Mouse (Mus musculus) adrenal gland (tissue): ENCODE data around the gene As3mt.

Source experiments
- intact Hi-C: fragments of 180-260 bp; cut with DNase I; formaldehyde crosslinking; loops from one replicate; pipeline ENCODE4 v1.15.1; 2025

Gene As3mt

GRCm38 (mm10) chr19:46744681-46745080, 37.4 kb downstream of the As3mt start:
- intact Hi-C loops = loop anchor here (5.0 kb wide), 1 partner anchor 157 kb away; no protein-coding TSS in a partner anchor

DNA sequence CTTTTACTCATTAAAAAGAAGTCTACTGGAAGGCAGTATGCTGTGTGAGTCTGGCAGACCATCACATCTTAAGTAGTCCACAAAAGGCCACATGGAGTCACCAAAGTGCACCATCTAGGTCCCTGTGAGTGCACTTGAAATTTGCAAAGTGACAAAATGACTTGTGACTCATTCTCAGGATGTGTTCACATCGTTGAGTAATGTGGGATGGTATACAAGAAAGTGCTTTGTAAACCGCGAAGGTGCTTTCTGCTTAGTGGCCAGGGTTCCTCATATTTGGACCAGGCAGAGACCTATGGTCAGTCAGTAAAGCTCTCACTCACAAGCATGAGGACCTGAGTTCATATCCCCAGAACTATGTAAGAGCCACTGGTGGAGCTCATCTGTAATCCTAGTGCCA, 40.5 kb downstream of the As3mt start:
- intact Hi-C loops = no loop called here

- intact Hi-C loops = no loop called here
Measured at GRCm38 (mm10) chr19:46752235-46752634, 45.0 kb downstream of the As3mt start.

DNA sequence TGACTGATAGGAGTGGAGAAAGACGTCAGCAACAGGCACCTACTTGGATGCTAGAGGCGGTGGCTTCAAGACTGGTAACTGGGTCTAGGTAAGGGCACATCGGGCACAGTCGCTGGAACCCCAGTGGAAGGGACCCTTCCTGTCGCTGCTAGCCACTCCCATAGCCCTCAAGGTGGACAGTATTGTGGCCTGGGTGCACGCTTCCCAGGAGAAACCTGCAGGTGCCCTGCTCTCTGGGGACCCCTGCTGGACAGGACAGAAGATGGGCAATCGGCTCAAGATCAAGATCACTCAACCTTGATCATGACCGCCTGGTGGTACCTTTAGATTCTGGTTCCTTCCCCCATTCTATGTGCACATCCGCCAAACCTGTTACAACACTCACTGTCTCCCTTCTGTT, 47.8 kb downstream of the As3mt start:
- intact Hi-C loops = loop anchor here (5.0 kb wide), 1 partner anchor 83 kb away; the partner anchor contains the start of gene Cyp17a1

DNA sequence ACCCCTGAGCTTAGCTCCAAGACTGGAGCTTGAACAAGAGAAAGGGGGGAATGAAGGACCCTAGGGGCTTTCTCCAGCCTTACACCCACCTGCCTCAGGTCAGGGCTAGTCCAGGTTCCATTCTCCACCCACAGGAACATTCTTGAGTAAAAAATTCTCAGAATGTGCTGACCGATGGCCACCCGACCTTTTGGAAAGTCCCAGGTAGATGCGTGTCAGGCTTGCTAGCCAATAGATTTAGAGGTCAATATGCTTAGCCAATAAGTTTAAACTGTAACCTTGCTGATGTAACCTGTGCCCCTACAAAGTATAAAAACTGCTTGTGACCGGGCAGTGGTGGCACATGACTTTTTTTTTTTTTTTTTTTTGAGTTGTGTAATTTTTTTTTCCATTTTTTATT, 49.0 kb downstream of the As3mt start:
- intact Hi-C loops = loop anchor here (5.0 kb wide), 1 partner anchor 84 kb away; the partner anchor contains the start of gene Cyp17a1

DNA sequence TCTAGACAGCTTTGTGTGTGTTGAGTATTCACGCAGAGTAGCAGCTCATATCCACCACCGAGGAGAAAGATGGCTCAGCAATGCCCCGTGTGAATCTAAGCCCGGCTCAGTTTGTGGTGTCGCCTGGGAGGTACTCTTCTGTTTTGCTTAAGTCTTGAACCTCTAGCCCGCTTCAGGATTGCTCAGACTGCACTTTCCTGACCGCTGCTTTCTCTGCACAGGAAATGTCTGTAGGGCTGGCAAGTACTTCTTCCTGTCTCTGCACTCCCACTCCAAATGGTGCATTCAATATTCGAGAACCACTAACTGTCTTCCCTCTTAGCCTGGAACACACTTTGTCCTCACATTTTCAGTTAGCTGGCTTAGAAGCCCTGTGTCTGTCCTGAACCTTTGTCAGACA, 51.8 kb downstream of the As3mt start:
- intact Hi-C loops = loop anchor here (5.0 kb wide), 1 partner anchor 87 kb away; the partner anchor contains the start of gene Cyp17a1

- intact Hi-C loops = loop anchor here (5.0 kb wide), 2 partner anchors 42 to 88 kb away; partner anchors contain the start of gene Cyp17a1
Measured at GRCm38 (mm10) chr19:46759909-46760308, 52.7 kb downstream of the As3mt start.

GRCm38 (mm10) chr19:46760375-46761160, 53.3 kb downstream of the As3mt start:
- intact Hi-C loops = loop anchor here (1.0 to 5.0 kb wide), 3 partner anchors 42 to 231 kb away; no protein-coding TSS in a partner anchor

- intact Hi-C loops = loop anchor here (1.0 to 5.0 kb wide), 3 partner anchors 41 to 230 kb away; no protein-coding TSS in a partner anchor
Measured at GRCm38 (mm10) chr19:46761247-46761946, 54.1 kb downstream of the As3mt start, which contains the start of gene Cnnm2. Gene Cnnm2 (plus strand): TSS chr19:46761596.

DNA sequence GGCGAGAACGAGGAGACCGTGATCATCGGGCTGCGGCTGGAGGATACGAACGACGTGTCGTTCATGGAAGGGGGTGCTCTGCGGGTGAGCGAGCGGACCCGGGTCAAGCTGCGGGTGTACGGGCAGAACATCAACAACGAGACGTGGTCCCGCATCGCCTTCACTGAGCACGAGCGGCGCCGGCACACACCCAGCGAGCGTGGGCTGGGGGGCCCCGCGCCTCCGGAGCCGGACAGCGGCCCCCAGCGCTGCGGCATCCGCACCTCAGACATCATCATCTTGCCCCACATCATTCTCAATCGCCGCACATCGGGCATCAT, 54.7 kb downstream of the As3mt start:
- intact Hi-C loops = loop anchor here (1.0 to 5.0 kb wide), 4 partner anchors 40 to 229 kb away; no protein-coding TSS in a partner anchor

DNA sequence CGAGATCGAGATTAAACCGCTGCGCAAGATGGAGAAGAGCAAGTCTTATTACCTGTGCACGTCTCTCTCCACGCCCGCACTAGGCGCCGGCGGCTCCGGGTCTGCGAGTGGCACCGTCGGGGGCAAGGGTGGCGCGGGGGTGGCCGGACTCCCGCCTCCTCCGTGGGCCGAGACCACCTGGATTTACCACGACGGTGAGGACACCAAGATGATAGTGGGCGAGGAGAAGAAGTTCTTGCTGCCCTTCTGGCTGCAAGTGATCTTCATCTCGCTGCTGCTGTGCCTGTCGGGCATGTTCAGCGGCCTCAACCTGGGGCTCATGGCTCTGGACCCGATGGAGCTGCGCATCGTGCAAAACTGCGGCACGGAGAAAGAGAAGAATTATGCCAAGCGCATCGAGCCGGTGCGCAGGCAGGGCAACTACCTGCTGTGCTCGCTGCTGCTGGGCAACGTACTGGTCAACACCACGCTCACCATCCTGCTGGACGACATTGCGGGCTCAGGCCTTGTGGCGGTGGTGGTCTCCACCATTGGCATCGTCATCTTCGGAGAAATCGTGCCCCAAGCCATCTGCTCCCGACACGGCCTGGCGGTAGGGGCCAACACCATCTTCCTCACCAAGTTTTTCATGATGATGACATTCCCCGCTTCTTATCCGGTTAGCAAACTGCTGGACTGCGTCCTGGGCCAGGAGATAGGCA, 55.2 kb downstream of the As3mt start:
- intact Hi-C loops = loop anchor here (2.0 to 5.0 kb wide), 2 partner anchors 40 to 94 kb away; no protein-coding TSS in a partner anchor

DNA sequence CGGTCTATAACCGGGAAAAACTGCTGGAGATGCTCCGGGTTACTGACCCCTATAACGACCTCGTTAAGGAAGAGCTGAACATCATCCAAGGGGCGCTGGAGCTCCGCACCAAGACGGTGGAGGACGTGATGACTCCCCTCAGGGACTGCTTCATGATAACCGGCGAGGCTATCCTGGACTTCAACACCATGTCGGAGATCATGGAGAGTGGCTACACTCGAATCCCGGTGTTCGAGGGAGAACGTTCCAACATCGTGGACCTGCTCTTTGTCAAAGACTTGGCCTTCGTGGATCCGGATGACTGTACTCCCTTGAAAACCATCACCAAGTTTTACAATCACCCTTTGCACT, 55.7 kb downstream of the As3mt start:
- intact Hi-C loops = loop anchor here (2.0 to 5.0 kb wide), 2 partner anchors 39 to 94 kb away; no protein-coding TSS in a partner anchor

DNA sequence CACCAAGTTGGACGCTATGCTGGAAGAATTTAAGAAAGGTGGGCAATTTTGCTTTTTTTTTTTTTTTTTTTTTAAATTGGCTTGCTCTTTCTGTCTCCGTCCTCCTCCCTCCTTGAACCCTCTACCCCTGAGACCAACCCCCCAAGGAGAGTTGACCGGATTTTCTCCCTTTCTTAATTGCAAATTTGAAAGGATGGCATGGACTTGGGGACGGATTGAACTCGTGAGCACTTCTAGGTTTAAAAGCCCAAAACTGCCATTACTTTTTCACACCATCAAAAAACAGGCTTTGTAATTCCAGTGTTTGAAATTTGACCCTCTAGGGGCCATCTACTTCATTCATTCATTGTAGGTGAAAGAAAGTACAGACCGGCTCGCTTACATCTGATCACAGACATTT, 56.1 kb downstream of the As3mt start:
- intact Hi-C loops = loop anchor here (2.0 to 5.0 kb wide), 2 partner anchors 39 to 93 kb away; no protein-coding TSS in a partner anchor

DNA sequence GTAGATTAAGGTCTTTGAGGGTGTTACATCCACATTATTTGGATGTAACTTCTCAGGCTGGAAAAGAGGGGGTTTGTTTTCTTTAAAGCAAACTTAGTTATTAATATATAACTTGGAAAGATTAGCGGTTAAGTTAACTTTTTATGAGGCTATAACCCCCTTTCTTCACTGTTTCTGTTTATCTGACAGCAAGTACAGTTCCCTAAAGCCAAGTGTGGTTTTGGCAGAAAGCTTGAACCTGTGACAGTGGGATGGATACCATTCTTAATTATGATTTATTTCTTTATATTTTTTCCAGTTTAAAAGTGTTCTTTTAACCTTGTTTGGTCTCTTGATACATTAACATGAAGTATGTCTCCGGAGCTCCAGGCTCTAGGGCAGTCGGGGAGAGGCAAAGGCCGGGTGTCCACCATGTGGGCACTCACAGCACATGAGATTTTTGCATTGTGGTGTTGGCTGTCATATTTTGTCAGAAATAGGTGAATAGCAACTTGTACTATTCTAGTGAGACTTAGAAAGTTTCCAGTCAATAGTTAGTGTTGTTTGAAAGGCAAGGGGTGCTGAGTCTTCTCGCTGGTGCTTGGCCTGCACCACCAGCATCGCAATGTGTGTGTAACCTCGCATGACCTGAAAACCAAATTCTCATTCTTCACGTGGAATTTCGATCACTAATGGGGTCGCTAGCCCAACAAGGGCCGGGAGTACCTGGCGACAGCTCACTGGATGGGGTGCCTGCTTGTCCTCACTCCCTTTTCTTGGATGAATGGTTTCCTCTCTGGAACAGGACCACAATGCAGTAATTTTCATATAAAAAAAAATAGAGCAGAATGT, 56.9 kb downstream of the As3mt start:
- intact Hi-C loops = loop anchor here (2.0 to 5.0 kb wide), 2 partner anchors 38 to 93 kb away; no protein-coding TSS in a partner anchor

- intact Hi-C loops = loop anchor here (5.0 kb wide), 1 partner anchor 38 kb away; no protein-coding TSS in a partner anchor
Measured at GRCm38 (mm10) chr19:46764763-46765117, 57.5 kb downstream of the As3mt start.

- intact Hi-C loops = no loop called here
Measured at GRCm38 (mm10) chr19:46766125-46766524, 58.9 kb downstream of the As3mt start.

DNA sequence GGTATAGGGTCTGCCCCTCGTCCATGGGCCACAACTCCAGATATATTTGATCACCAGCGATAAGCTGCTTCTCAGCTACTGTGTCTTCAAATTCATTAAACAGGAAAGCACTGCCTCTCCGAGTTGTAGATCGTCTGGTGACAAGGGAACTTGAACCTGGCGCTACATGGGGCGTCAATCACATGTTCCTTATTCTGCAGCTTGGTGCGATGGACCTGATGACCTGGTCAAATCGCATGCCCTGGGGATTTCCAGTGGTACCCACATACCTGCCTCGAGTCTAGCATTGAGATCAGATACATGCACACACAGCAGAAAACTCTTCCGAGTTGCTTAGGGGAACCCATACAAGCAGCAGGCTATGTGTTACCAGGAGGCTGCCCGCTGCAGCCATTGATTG, 62.5 kb downstream of the As3mt start:
- intact Hi-C loops = no loop called here

DNA sequence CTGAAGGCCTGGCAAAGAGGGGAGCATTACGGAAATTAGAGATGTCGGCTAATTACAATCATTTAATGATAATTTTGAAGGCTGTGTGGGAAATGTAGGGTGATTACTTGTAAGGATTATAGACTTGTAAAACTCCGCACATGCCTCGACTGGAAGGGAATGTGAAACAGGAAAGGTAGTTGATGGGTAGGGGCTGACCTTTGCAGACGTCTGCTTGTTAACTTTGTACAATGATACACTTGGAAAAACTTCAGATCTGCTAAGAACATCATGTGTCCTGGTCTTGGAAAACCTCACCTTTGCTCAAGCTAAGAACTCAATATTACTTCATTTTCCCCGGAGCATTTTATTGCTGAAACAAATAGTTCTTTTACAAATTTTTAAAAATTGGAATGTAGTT, 64.5 kb downstream of the As3mt start:
- intact Hi-C loops = no loop called here

GRCm38 (mm10) chr19:46776391-46776790, 69.1 kb downstream of the As3mt start:
- intact Hi-C loops = no loop called here

DNA sequence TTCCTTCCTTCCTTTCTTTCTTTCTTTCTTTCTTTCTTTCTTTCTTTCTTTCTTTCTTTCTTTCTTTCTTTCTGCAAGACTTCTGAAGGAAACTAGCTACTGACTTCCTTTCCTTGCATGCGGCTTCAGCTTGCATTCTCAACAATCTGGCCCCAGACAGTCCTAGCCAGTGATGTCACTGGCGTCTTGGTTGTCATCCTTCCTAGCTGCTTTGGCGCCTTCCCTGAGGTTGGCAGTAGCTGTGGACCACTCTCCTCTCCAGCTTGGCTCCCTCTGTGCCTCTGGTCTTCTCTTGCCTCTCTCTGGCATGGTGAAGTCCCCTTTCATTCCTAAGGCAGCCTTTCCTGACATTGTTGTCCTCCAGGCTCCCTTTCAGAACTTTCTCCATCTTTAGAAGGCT, 69.6 kb downstream of the As3mt start:
- intact Hi-C loops = no loop called here
